Comparison of ENCODE assay signal across 17 mouse cellular contexts in the genomic region with DNA sequence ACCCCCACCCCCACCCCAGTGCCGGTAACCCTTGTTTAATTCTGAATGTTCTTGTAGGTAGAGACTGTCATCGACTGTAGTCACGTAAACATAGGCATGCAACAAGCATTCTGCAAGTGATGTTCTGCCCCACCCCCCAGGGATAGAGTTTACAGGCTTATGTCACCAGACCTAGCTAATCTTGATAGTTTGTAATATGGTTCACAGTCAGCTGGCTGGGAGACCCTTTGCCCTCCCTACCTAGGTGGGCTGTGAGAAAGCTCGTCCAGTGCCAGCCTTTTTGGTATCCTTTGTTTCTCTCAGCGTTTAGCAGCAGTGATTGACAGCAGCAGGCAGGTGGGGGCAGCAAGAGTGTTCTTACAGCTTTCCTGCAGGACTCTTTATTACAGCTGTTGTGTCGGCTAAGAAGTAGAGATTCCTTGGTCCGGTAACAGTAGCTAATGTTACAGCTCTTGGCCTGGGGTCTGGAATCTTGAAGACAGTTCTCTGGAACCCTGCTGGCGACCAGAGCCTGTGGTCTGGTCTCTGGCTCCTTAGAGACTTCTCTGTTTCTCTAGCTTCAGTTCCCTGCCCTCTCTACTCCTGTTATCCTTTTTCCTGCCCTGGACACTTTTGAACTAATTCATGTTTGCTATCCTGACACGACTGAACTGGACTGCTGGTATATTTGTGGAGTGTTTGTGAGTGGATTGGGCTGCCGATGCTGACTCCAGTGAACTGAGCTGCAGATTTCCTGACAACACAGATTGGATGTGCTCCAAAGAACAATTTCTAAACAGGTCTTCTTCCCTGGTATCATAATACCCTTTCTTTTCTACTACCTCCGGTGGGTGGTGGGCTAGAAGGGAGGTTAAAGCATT. TPM values are rescaled to one million over a fixed set of nuclear protein-coding genes. Genes with fewer than 3 reads are reported as not detected.
"Had no signal": no experiment of that assay in that cellular context is flagged by ENCODE, and none has a peak within 500 bp of the region (broad histone marks: within the 10 kb centered on the region; RNA-seq: fewer than 3 reads in every experiment).

No protein-coding gene starts in this region.

- H3K4me2 ChIP-seq: intestine, embryonic 15.5 days; liver, embryonic 13.5 days; neural tube, embryonic 13.5 days; stomach, embryonic 15.5 days had no signal

- H3K9ac ChIP-seq: intestine, embryonic 15.5 days; liver, embryonic 13.5 days; liver, postnatal 0 days; neural tube, embryonic 13.5 days; stomach, embryonic 15.5 days had no signal

- ATAC-seq: intestine, embryonic 15.5 days; liver, postnatal 0 days had no signal

- H3K27ac ChIP-seq: intestine, embryonic 15.5 days; liver, embryonic 13.5 days; macrophage; neural tube, embryonic 13.5 days; stomach, embryonic 15.5 days had no signal

- H3K27me3 ChIP-seq: intestine, embryonic 15.5 days; liver, embryonic 13.5 days; neural tube, embryonic 13.5 days; stomach, embryonic 15.5 days had no signal

- H3K4me3 ChIP-seq: intestine, embryonic 15.5 days; liver, embryonic 13.5 days; megakaryocyte, embryonic 14.5 days; neural tube, embryonic 13.5 days; stomach, embryonic 15.5 days had no signal

- H3K9me3 ChIP-seq: intestine, embryonic 15.5 days; liver, embryonic 13.5 days; megakaryocyte, embryonic 14.5 days; neural tube, embryonic 13.5 days; stomach, embryonic 15.5 days had no signal

- H3K36me3 ChIP-seq: intestine, embryonic 15.5 days; liver, embryonic 13.5 days; neural tube, embryonic 13.5 days; stomach, embryonic 15.5 days had no signal

- DNase-seq: kidney, adult 18-20 months; kidney, postnatal 10 days; kidney, postnatal 4 days; liver; liver, embryonic 13.5 days; liver, postnatal 0 days; midbrain, embryonic 14.5 days; retina, postnatal 1 day; thymus, adult 2 months; thymus, postnatal 36 days had no signal

RNA-seq across cellular contexts. Expression of a gene that starts 14.6 kb away (rescaled TPM):
- total RNA-seq: monocyte, adult 5-6 weeks had no signal
- polyA plus RNA-seq: intestine, embryonic 15.5 days; kidney, embryonic 14.5 days; liver, embryonic 13.5 days; liver, postnatal 0 days; macrophage had no signal
